Mouse (Mus musculus): Measurements from ENCODE around the gene Nol8. TPM values are rescaled to one million over a fixed set of nuclear protein-coding genes. Genes with fewer than 3 reads are reported as not detected.

The Nol8 gene
- total and polyA plus RNA-seq, 3 experiments, result 20.1 to 484 (median 26.2) TPM

GRCm38 (mm10) chr13:49646019-49646418 lies 6.9 kb upstream of the Nol8 start:
- no peaks in the 10 kb centered on the region for H3K79me2 ChIP-seq (ENCODE audit: control insufficient read depth, insufficient read depth, low read length, poor library complexity)
- H3K27ac ChIP-seq (ENCODE audit: control insufficient read depth, low read depth, low read length), result no peak overlapping the region
- TF ChIP-seq MAFK (IDR thresholded peaks at IDR 0.05; ENCODE audit: borderline replicate concordance, low read depth, low read length) (0 out of 2 replicates have a peak, but pooled peaks have one; percentile 44), ETS1 (IDR thresholded peaks at IDR 0.05; ENCODE audit: low read depth, low read length) (no peak)
- H3K9ac ChIP-seq (ENCODE audit: control insufficient read depth, low read depth, low read length, poor library complexity, severe bottlenecking), result no peak overlapping the region
- no peak overlapping the region for H3K4me3 ChIP-seq (ENCODE audit: control insufficient read depth in 1 of 2, insufficient read depth in 1 of 2, low read depth in 2 of 2, low read length in 2 of 2)
- H3K4me1 ChIP-seq (ENCODE audit: control insufficient read depth in 1 of 2, insufficient read depth in 2 of 2, low read length in 2 of 2), result no peaks in the 10 kb centered on the region; a peak in 1 of 4 replicates
- no peaks in the 10 kb centered on the region for H3K27me3 ChIP-seq (ENCODE audit: control insufficient read depth in 1 of 2, insufficient read depth in 2 of 2, low read length in 2 of 2)
- peaks cover 0 to 3% of the 10 kb centered on the region in 2 experiments; a peak in 1 of 4 replicates for H3K36me3 ChIP-seq (ENCODE audit: control insufficient read depth in 1 of 2, insufficient read depth in 2 of 2, low read length in 2 of 2)
- no peaks in the 10 kb centered on the region for H3K9me3 ChIP-seq (replicated peaks; ENCODE audit: insufficient read depth, low read length)
- no peak for DNase-seq (ENCODE audit: low read depth, low spot score)

GRCm38 (mm10) chr13:49651136-49651535 lies 1.7 kb upstream of the Nol8 start:
- peaks cover 17% of the 10 kb centered on the region for H3K79me2 ChIP-seq (ENCODE audit: control insufficient read depth, insufficient read depth, low read length, poor library complexity)
- no peaks in the 10 kb centered on the region for H3K27me3 ChIP-seq (ENCODE audit: control insufficient read depth in 1 of 2, insufficient read depth in 2 of 2, low read length in 2 of 2)
- no peak for TF ChIP-seq TBP (IDR thresholded peaks at IDR 0.05; ENCODE audit: low read depth, low read length)
- TF ChIP-seq SMC3 (IDR thresholded peaks at IDR 0.05; ENCODE audit: low read depth, low read length), result peak; percentile 25; the same call in 1 of the 2 replicates
- TF ChIP-seq USF2 (IDR thresholded peaks at IDR 0.05; ENCODE audit: borderline replicate concordance in 1 of 2, insufficient read depth in 1 of 2, low read depth in 1 of 2, low read length in 2 of 2), result no peak
- no peak for TF ChIP-seq KAT2A (conservative IDR thresholded peaks at IDR 0.05; ENCODE audit: low read depth, low read length)
- TF ChIP-seq CHD1 (IDR thresholded peaks at IDR 0.05; ENCODE audit: low read depth, low read length), result no peak
- no peak for TF ChIP-seq MAFK (IDR thresholded peaks at IDR 0.05; ENCODE audit: borderline replicate concordance, low read depth, low read length)
- TF ChIP-seq SIN3A (IDR thresholded peaks at IDR 0.05; ENCODE audit: low read length), result no peak
- TF ChIP-seq TCF12 (IDR thresholded peaks at IDR 0.05; ENCODE audit: low read depth, low read length), result no peak
- no peak for TF ChIP-seq MXI1 (IDR thresholded peaks at IDR 0.05; ENCODE audit: low read depth, low read length)
- TF ChIP-seq JUND (IDR thresholded peaks at IDR 0.05; ENCODE audit: low read depth, low read length), result no peak
- peak; percentile 54 for TF ChIP-seq RAD21 (IDR thresholded peaks at IDR 0.05; ENCODE audit: low read depth, low read length)
- TF ChIP-seq TAL1 (IDR thresholded peaks at IDR 0.05; ENCODE audit: low read length), result no peak
- TF ChIP-seq MYC (IDR thresholded peaks at IDR 0.05; ENCODE audit: low read depth, low read length), result no peak
- TF ChIP-seq MAZ (IDR thresholded peaks at IDR 0.05; ENCODE audit: low read depth, low read length), result no peak
- no peak for TF ChIP-seq POLR2AphosphoS2 (IDR thresholded peaks at IDR 0.05; ENCODE audit: low read length)
- TF ChIP-seq CHD2 (IDR thresholded peaks at IDR 0.05; ENCODE audit: low read length), result no peak
- TF ChIP-seq CTCF (IDR thresholded peaks at IDR 0.05 in 2 of 3, conservative IDR thresholded peaks at IDR 0.05 in 1 of 3; ENCODE audit: control insufficient read depth in 1 of 3, insufficient read depth in 1 of 3, low read depth in 2 of 3, low read length in 3 of 3, poor library complexity in 1 of 3, severe bottlenecking in 1 of 3), result peak in 1 of 3 experiments; percentile 40; a peak in 2 of 6 replicates
- no peak for TF ChIP-seq MYB (IDR thresholded peaks at IDR 0.05; ENCODE audit: low read depth, low read length)
- no peak for TF ChIP-seq GATA1 (IDR thresholded peaks at IDR 0.05; ENCODE audit: low read depth, low read length)
- peak; percentile 22; the same call in 1 of the 2 replicates for TF ChIP-seq ZC3H11A (IDR thresholded peaks at IDR 0.05; ENCODE audit: low read depth, low read length)
- peaks cover 4 to 5% of the 10 kb centered on the region in 2 experiments; a peak in 3 of 4 replicates for H3K4me1 ChIP-seq (ENCODE audit: control insufficient read depth in 1 of 2, insufficient read depth in 2 of 2, low read length in 2 of 2)
- no peak overlapping the region for H3K27ac ChIP-seq (ENCODE audit: control insufficient read depth, low read depth, low read length)
- peak overlapping the region in 1 of 2 experiments; percentile 89; a peak in 1 of 4 replicates for H3K4me3 ChIP-seq (ENCODE audit: control insufficient read depth in 1 of 2, insufficient read depth in 1 of 2, low read depth in 2 of 2, low read length in 2 of 2)
- peaks cover 3 to 12% of the 10 kb centered on the region in 2 experiments; a peak in 3 of 4 replicates for H3K36me3 ChIP-seq (ENCODE audit: control insufficient read depth in 1 of 2, insufficient read depth in 2 of 2, low read length in 2 of 2)
- H3K9ac ChIP-seq (ENCODE audit: control insufficient read depth, low read depth, low read length, poor library complexity, severe bottlenecking), result peak overlapping the region; percentile 92; the same call in 1 of the 2 replicates
- no peaks in the 10 kb centered on the region for H3K9me3 ChIP-seq (replicated peaks; ENCODE audit: insufficient read depth, low read length)
- DNase-seq (ENCODE audit: low read depth, low spot score), result peak; percentile 35
